Mouse (Mus musculus): ENCODE measurements around the gene L3mbtl4. TPM values are rescaled to one million over a fixed set of nuclear protein-coding genes. Genes with fewer than 3 reads are reported as not detected.

Gene L3mbtl4
- polyA plus RNA-seq, 1 experiment from 2014 or later: not detected

DNA sequence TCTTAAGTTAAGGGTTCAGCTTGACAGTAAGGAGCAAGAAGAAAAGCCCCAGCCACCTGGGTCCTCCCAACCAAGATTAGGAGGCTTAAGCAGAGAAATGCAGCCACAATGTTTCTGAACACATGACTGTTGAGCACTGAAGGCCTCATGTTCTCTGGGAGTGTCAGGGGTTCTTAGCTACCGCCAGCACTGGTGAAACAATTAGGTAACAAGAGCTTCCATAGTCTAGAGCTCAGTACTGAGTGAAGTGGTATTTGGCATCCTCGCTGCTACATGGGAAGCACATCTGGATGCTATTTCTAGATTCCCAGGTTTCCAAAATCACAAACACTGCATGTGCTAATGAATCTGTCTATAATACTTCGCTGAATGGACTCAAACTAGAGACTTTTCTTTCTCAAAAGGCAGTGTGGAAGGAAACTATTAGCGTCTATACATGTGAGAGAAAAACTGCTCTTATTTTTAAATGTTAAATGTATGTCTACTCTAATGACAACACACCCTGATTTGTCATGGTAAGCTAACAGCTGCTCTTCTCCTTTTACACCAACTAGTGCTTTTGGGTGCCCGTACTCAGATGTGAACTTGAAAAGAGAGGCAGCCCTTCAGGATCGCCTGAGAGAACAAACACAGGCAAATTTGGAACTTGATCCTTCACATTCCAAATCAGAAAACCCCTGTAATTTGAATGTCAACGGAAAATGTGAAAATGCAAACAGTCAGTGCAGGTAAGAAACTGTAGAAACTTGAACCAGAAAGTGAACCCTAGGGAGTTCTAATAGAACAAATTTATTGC is 356.2 kb downstream of the L3mbtl4 start:
- Histone ChIP-seq H3K27ac (replicated peaks; ENCODE audit: low read depth, low read length) (no peak overlapping the region), H3K9ac (ENCODE audit: low read length) (no peak overlapping the region), H3K27me3 (ENCODE audit: control insufficient read depth, insufficient read depth, low read length) (no peaks in the 10 kb centered on the region), H3K4me3 (ENCODE audit: low read depth, low read length) (no peak overlapping the region), H3K4me1 (ENCODE audit: control insufficient read depth, insufficient read depth, low read length) (no peaks in the 10 kb centered on the region), H3K36me3 (ENCODE audit: control insufficient read depth, insufficient read depth, low read length) (no peaks in the 10 kb centered on the region), H3K9me3 (ENCODE audit: control insufficient read depth, low read length) (no peaks in the 10 kb centered on the region), H3K4me2 (ENCODE audit: low read depth, severe bottlenecking) (no peak overlapping the region)
- DNase-seq (ENCODE audit: low spot score): peak; percentile 17
- ATAC-seq (ENCODE audit: insufficient number of reproducible peaks, low FRiP score, low TSS enrichment, low read depth): no peak
- WGBS: 60% methylated on average over 7 of the region's 7 CpGs

DNA sequence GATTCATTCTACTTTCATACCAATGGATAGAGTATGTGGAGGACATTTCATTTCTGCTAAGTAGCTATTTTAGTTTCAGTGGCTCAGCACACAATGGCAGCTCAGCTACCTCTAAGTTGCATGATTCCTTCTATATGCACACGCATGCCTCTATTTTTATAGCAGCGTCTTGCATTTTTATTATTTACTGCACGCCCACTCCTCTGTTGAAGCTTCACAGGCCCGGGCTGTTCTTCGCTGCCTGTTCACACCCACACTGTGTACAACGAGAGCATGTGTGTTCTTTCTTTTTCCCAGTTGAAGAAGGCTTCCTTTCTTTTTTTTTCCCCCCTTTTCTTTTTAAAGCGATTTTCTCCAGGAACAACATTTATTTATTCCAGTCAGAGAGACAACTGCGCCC is 357.8 kb downstream of the L3mbtl4 start:
- no peaks in the 10 kb centered on the region for H3K27me3 ChIP-seq (ENCODE audit: control insufficient read depth, insufficient read depth, low read length)
- DNase-seq (ENCODE audit: low spot score) (peak; percentile 14), ATAC-seq (ENCODE audit: insufficient number of reproducible peaks, low FRiP score, low TSS enrichment, low read depth) (no peak)
- no peaks in the 10 kb centered on the region for H3K9me3 ChIP-seq (ENCODE audit: control insufficient read depth, low read length)
- 92% methylated on average over 8 of the region's 8 CpGs for WGBS
- H3K4me1 ChIP-seq (ENCODE audit: control insufficient read depth, insufficient read depth, low read length): no peaks in the 10 kb centered on the region
- H3K4me2 ChIP-seq (ENCODE audit: low read depth, severe bottlenecking): no peak overlapping the region
- no peak overlapping the region for H3K27ac ChIP-seq (replicated peaks; ENCODE audit: low read depth, low read length)
- no peak overlapping the region for H3K4me3 ChIP-seq (ENCODE audit: low read depth, low read length)
- H3K36me3 ChIP-seq (ENCODE audit: control insufficient read depth, insufficient read depth, low read length): no peaks in the 10 kb centered on the region
- no peak overlapping the region for H3K9ac ChIP-seq (ENCODE audit: low read length)

DNA sequence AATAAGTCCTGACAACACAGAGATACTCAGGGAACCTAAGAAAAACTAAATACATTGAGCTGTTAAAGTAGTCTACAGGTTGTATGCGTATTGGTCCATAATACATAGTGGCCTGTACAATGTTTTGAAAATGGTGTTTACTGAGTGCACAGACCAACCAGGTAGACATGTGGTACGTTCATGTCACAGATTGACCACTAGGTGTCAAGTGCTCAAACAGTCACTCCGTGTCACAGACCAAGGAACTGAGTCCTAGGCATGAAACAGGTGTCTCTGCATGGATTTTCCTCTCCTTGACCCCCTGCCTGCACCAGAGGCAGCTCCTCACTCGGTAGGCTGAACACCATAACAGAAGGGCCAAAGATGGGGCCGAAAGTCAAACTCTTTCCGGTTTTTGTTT is 366.6 kb downstream of the L3mbtl4 start:
- DNase-seq (ENCODE audit: low spot score) (no peak), ATAC-seq (ENCODE audit: insufficient number of reproducible peaks, low FRiP score, low TSS enrichment, low read depth) (no peak)
- no peak overlapping the region for H3K4me3 ChIP-seq (ENCODE audit: low read depth, low read length)
- no peaks in the 10 kb centered on the region for H3K4me1 ChIP-seq (ENCODE audit: control insufficient read depth, insufficient read depth, low read length)
- 82% methylated on average over 6 of the region's 6 CpGs for whole genome bisulfite sequencing
- no peaks in the 10 kb centered on the region for H3K27me3 ChIP-seq (ENCODE audit: control insufficient read depth, insufficient read depth, low read length)
- no peak overlapping the region for H3K4me2 ChIP-seq (ENCODE audit: low read depth, severe bottlenecking)
- H3K27ac ChIP-seq (replicated peaks; ENCODE audit: low read depth, low read length): no peak overlapping the region
- H3K9ac ChIP-seq (ENCODE audit: low read length): no peak overlapping the region
- H3K9me3 ChIP-seq (ENCODE audit: control insufficient read depth, low read length): no peaks in the 10 kb centered on the region
- no peaks in the 10 kb centered on the region for H3K36me3 ChIP-seq (ENCODE audit: control insufficient read depth, insufficient read depth, low read length)

DNA sequence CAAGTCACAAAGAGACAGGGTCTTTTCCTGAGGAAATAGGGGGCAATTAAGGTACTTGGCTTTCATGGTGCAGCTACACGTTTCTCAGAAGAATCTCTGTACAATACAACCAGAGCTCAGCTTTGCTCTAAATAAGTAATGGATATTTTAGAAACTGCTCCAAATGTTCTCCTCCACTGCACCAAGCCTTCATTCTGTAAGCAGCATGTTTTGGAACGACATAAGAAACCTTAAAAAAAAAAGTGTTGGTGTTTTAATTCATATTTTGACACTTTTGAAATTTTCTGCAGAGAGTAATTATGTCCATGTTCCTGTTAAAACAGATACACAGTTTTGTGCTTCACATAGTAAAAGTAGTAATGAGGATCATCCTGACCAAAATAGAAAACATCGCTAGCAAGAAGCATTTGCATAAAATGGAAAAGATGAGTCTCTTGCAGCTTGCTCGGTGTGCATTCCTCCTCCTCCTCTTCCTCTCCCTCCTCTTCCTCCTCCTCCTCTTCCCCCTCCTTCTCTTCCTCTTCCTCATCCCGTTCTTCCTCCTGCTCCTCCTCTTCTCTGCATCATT is 369.0 kb downstream of the L3mbtl4 start:
- no peaks in the 10 kb centered on the region for H3K27me3 ChIP-seq (ENCODE audit: control insufficient read depth, insufficient read depth, low read length)
- no peaks in the 10 kb centered on the region for H3K4me1 ChIP-seq (ENCODE audit: control insufficient read depth, insufficient read depth, low read length)
- 77% methylated on average over 5 of the region's 5 CpGs for WGBS
- H3K36me3 ChIP-seq (ENCODE audit: control insufficient read depth, insufficient read depth, low read length): no peaks in the 10 kb centered on the region
- no peak overlapping the region for H3K27ac ChIP-seq (replicated peaks; ENCODE audit: low read depth, low read length)
- no peak for ATAC-seq (ENCODE audit: insufficient number of reproducible peaks, low FRiP score, low TSS enrichment, low read depth)
- H3K9me3 ChIP-seq (ENCODE audit: control insufficient read depth, low read length): no peaks in the 10 kb centered on the region
- H3K4me2 ChIP-seq (ENCODE audit: low read depth, severe bottlenecking): no peak overlapping the region
- no peak overlapping the region for H3K9ac ChIP-seq (ENCODE audit: low read length)
- no peak overlapping the region for H3K4me3 ChIP-seq (ENCODE audit: low read depth, low read length)
- no peak for DNase-seq (ENCODE audit: low spot score)

DNA sequence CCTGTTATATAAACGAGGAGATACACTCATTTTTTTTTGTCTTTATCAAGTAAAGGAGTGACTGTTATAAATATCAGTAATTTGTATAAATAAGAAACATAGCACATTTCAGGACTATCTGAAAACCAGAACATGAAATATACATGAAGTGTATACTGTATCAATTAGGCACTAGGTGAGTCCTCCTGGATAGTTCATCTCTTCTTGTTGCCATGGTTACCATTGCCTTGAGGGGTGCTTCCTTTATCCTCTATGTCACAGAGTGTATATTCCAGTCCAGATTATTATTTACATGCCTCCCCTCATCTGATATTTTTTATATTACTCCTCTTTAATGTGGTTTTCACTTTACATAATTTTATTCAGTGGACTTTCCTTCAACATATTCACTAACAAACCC is 392.9 kb downstream of the L3mbtl4 start:
- H3K27ac ChIP-seq (replicated peaks; ENCODE audit: low read depth, low read length): no peak overlapping the region
- no peaks in the 10 kb centered on the region for H3K9me3 ChIP-seq (ENCODE audit: control insufficient read depth, low read length)
- no peak overlapping the region for H3K9ac ChIP-seq (ENCODE audit: low read length)
- H3K27me3 ChIP-seq (ENCODE audit: control insufficient read depth, insufficient read depth, low read length): no peaks in the 10 kb centered on the region
- ATAC-seq (ENCODE audit: insufficient number of reproducible peaks, low FRiP score, low TSS enrichment, low read depth) (no peak), DNase-seq (ENCODE audit: low spot score) (no peak)
- H3K4me1 ChIP-seq (ENCODE audit: control insufficient read depth, insufficient read depth, low read length): no peaks in the 10 kb centered on the region
- no peak overlapping the region for H3K4me2 ChIP-seq (ENCODE audit: low read depth, severe bottlenecking)
- WGBS: 73% methylated on average over 1 of the region's 1 CpGs
- no peaks in the 10 kb centered on the region for H3K36me3 ChIP-seq (ENCODE audit: control insufficient read depth, insufficient read depth, low read length)
- H3K4me3 ChIP-seq (ENCODE audit: low read depth, low read length): no peak overlapping the region

DNA sequence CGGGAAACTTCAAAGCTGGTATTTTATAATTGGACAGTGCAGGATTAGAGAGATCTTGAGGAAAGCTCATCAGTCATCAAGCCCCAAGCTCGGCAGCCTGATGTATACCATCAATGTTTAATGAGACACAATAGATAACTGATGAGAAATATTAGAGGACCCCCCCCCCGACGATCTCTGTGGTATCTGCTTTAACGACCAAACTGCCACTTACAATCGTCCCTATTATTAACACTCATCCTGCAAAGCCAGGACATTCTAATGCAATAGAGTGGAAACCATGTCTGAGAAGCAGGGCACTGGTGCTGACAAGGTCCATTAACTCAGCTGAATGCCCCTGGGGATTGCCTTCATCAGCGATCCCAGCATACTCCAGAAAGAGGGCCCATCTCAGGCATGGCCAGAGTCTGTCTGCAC is 398.5 kb downstream of the L3mbtl4 start:
- Histone ChIP-seq H3K4me2 (ENCODE audit: low read depth, severe bottlenecking) (no peak overlapping the region), H3K4me3 (ENCODE audit: low read depth, low read length) (no peak overlapping the region), H3K9ac (ENCODE audit: low read length) (no peak overlapping the region), H3K27ac (replicated peaks; ENCODE audit: low read depth, low read length) (no peak overlapping the region), H3K27me3 (ENCODE audit: control insufficient read depth, insufficient read depth, low read length) (no peaks in the 10 kb centered on the region), H3K4me1 (ENCODE audit: control insufficient read depth, insufficient read depth, low read length) (no peaks in the 10 kb centered on the region), H3K9me3 (ENCODE audit: control insufficient read depth, low read length) (no peaks in the 10 kb centered on the region), H3K36me3 (ENCODE audit: control insufficient read depth, insufficient read depth, low read length) (no peaks in the 10 kb centered on the region)
- no peak for ATAC-seq (ENCODE audit: insufficient number of reproducible peaks, low FRiP score, low TSS enrichment, low read depth)
- WGBS: 18% methylated on average over 7 of the region's 7 CpGs
- DNase-seq (ENCODE audit: low spot score): no peak

DNA sequence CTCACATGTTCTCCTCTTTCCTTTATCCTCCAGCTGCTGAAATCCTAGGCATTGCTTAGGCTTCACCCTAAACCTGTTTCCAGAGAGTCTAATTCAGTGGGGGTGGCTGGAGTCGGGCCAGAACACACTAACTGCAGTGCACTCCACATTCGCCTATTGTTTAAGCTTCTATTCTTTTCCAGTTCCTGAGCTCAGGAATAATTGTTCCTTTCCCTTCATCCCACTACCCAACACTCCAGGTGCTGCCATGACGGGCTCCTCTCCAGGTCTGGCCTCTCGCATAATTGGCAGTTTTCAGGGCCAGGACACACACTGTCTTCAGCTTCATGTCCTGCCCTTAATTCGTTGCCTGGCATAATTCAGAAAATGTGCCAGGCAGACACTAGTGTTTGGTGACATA is 437.1 kb downstream of the L3mbtl4 start:
- no peaks in the 10 kb centered on the region for H3K9me3 ChIP-seq (ENCODE audit: control insufficient read depth, low read length)
- ATAC-seq (ENCODE audit: insufficient number of reproducible peaks, low FRiP score, low TSS enrichment, low read depth): no peak
- no peaks in the 10 kb centered on the region for H3K4me1 ChIP-seq (ENCODE audit: control insufficient read depth, insufficient read depth, low read length)
- WGBS: 87% methylated on average over 5 of the region's 5 CpGs
- H3K4me2 ChIP-seq (ENCODE audit: low read depth, severe bottlenecking): no peak overlapping the region
- no peaks in the 10 kb centered on the region for H3K27me3 ChIP-seq (ENCODE audit: control insufficient read depth, insufficient read depth, low read length)
- no peak overlapping the region for H3K9ac ChIP-seq (ENCODE audit: low read length)
- no peak for DNase-seq (ENCODE audit: low spot score)
- no peak overlapping the region for H3K4me3 ChIP-seq (ENCODE audit: low read depth, low read length)
- H3K27ac ChIP-seq (replicated peaks; ENCODE audit: low read depth, low read length): no peak overlapping the region
- H3K36me3 ChIP-seq (ENCODE audit: control insufficient read depth, insufficient read depth, low read length): no peaks in the 10 kb centered on the region

DNA sequence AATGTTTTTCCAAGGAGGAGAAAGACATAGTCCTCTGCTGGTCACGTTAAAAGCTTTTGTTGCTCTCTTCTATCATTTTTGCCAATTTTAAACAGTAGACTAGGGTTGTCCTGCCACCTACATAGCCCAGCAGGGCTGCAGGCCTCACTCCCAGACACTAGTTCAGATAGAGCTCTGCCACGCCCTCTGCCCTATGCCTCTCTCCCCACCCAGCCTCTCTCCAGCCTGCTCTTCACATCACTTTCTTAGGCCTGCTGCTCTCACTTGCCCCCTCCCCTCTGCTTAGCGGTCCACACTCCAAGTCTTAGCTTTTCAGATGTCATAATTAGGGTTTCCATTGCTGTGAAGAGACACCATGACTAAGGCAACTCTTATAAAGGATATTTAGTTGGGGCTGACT is 437.8 kb downstream of the L3mbtl4 start:
- no peaks in the 10 kb centered on the region for H3K36me3 ChIP-seq (ENCODE audit: control insufficient read depth, insufficient read depth, low read length)

More for the DNA sequence above, 437.8 kb downstream of the L3mbtl4 start:
- Histone ChIP-seq H3K27ac (replicated peaks; ENCODE audit: low read depth, low read length) (no peak overlapping the region), H3K4me3 (ENCODE audit: low read depth, low read length) (no peak overlapping the region), H3K9me3 (ENCODE audit: control insufficient read depth, low read length) (no peaks in the 10 kb centered on the region), H3K27me3 (ENCODE audit: control insufficient read depth, insufficient read depth, low read length) (no peaks in the 10 kb centered on the region), H3K4me2 (ENCODE audit: low read depth, severe bottlenecking) (no peak overlapping the region), H3K9ac (ENCODE audit: low read length) (no peak overlapping the region), H3K4me1 (ENCODE audit: control insufficient read depth, insufficient read depth, low read length) (no peaks in the 10 kb centered on the region)
- ATAC-seq (ENCODE audit: insufficient number of reproducible peaks, low FRiP score, low TSS enrichment, low read depth) (no peak), DNase-seq (ENCODE audit: low spot score) (no peak)
- whole genome bisulfite sequencing: 83% methylated on average over 3 of the region's 3 CpGs

Measured in limb, embryonic 11.5 days (tissue).